Mouse (Mus musculus) thymus, adult 2 months (tissue): Measurements from ENCODE around the gene Runx3. TPM values are rescaled to one million over a fixed set of nuclear protein-coding genes. Genes with fewer than 3 reads are reported as not detected.

Experiments used
- DNase-seq: peaks from one replicate; pipeline ENCODE4 v3.0.0; 2021
- H3K27ac ChIP-seq: fragments of 200-500 bp; 2 replicates; pipeline ENCODE4 v1.5.1; 2012; ENCODE audit warnings: low read length, control low read depth; ENCODE audit not compliant: control insufficient read depth, insufficient read depth
- H3K27me3 ChIP-seq: fragments of 200-500 bp; 2 replicates; pipeline ENCODE4 v1.6.1; 2012; ENCODE audit warnings: mild to moderate bottlenecking, low read length, moderate library complexity, mixed read lengths; ENCODE audit not compliant: control insufficient read depth, insufficient read depth
- H3K36me3 ChIP-seq: fragments of 200-500 bp; 2 replicates; pipeline ENCODE4 v1.6.1; 2012; ENCODE audit warnings: mild to moderate bottlenecking, low read length, moderate library complexity; ENCODE audit not compliant: control insufficient read depth, insufficient read depth
- H3K4me1 ChIP-seq: fragments of 200-500 bp; replicated peaks from 2 replicates; pipeline ENCODE4 v1.6.1; 2012; ENCODE audit warnings: low read length; ENCODE audit not compliant: control insufficient read depth, insufficient read depth
- H3K4me3 ChIP-seq: fragments of 200-500 bp; 2 replicates; pipeline ENCODE4 v1.5.1; 2012; ENCODE audit warnings: mild to moderate bottlenecking, low read length, control low read depth, moderate library complexity; ENCODE audit not compliant: control insufficient read depth, insufficient read depth
- CTCF ChIP-seq: fragments of 200-500 bp; IDR thresholded peaks from 2 replicates; pipeline ENCODE4 v1.5.1; 2012; ENCODE audit warnings: mild to moderate bottlenecking, control low read depth, low read length, moderate library complexity, borderline replicate concordance; ENCODE audit not compliant: control insufficient read depth, poor library complexity, insufficient read depth; ENCODE audit errors: extremely low read depth
- POLR2A ChIP-seq: fragments of 200-500 bp; IDR thresholded peaks from 2 replicates; pipeline ENCODE4 v1.6.1; 2012; ENCODE audit warnings: mild to moderate bottlenecking, low read length, control low read depth, moderate library complexity; ENCODE audit not compliant: control insufficient read depth, poor library complexity, insufficient read depth; ENCODE audit errors: extremely low read depth
- WGBS: fragments of 180-500 bp; shearing (Covaris S2); methylation state at CpG from one replicate; pipeline ENCODE4 v1.1.7; 2018; 5-methylcytosine and 5-hydroxymethylcytosine counted together
- polyA plus RNA-seq: library from polyadenylated mRNA; depleted of rRNA; stranded (reverse); fragments of >200 nt; gene quantifications from 2 replicates; pipeline ENCODE4 v1.2.3, GENCODE M21; 2012

The Runx3 gene
- polyA plus RNA-seq, 1 experiment: 24.6 TPM

- WGBS: 18% methylated on average over 8 of the region's 8 CpGs
- no peak overlapping the region for H3K4me3 ChIP-seq
- DNase-seq: no peak
Measured at GRCm38 (mm10) chr4:135197857-135198256, 77.4 kb downstream of the Runx3 start.

GRCm38 (mm10) chr4:135201771-135202170 lies 81.3 kb downstream of the Runx3 start:
- Histone ChIP-seq H3K36me3 (no peaks in the 10 kb centered on the region), H3K4me3 (no peak overlapping the region), H3K4me1 (peaks cover 44% of the 10 kb centered on the region), H3K27me3 (no peaks in the 10 kb centered on the region), H3K27ac (no peak overlapping the region)
- WGBS: 68% methylated on average over 16 of the region's 16 CpGs
- TF ChIP-seq CTCF (no peak), POLR2A (no peak)
- no peak for DNase-seq

More at GRCm38 (mm10) chr4:135197857-135198256, 77.4 kb downstream of the Runx3 start:
- no peak for TF ChIP-seq POLR2A
- Histone ChIP-seq H3K27me3 (no peaks in the 10 kb centered on the region), H3K4me1 (peaks cover 22% of the 10 kb centered on the region), H3K27ac (no peak overlapping the region), H3K36me3 (no peaks in the 10 kb centered on the region)

GRCm38 (mm10) chr4:135203279-135203678 lies 82.8 kb downstream of the Runx3 start:
- H3K27ac ChIP-seq: peak overlapping the region; percentile 55; the same call in 1 of the 2 replicates
- no peaks in the 10 kb centered on the region for H3K27me3 ChIP-seq
- no peaks in the 10 kb centered on the region for H3K36me3 ChIP-seq
- H3K4me3 ChIP-seq: peak overlapping the region; percentile 50
- under 1% methylated on average over 14 of the region's 14 CpGs for WGBS
- TF ChIP-seq POLR2A: no peak
- no peak for TF ChIP-seq CTCF
- H3K4me1 ChIP-seq: peaks cover 37% of the 10 kb centered on the region
- peak; percentile 52 for DNase-seq

- H3K4me3 ChIP-seq: 0 out of 2 replicates have a peak overlapping the region, but pooled peaks have one; percentile 12
Measured at GRCm38 (mm10) chr4:135203806-135204560, 83.5 kb downstream of the Runx3 start.

GRCm38 (mm10) chr4:135204666-135205065 lies 84.2 kb downstream of the Runx3 start:
- 69% methylated on average over 5 of the region's 5 CpGs for WGBS
- no peak overlapping the region for H3K4me3 ChIP-seq
- TF ChIP-seq POLR2A: no peak
- TF ChIP-seq CTCF: no peak
- no peak overlapping the region for H3K27ac ChIP-seq
- no peak for DNase-seq
- no peaks in the 10 kb centered on the region for H3K36me3 ChIP-seq
- no peaks in the 10 kb centered on the region for H3K27me3 ChIP-seq
- H3K4me1 ChIP-seq: peaks cover 35% of the 10 kb centered on the region

More at GRCm38 (mm10) chr4:135203806-135204560, 83.5 kb downstream of the Runx3 start:
- H3K36me3 ChIP-seq: no peaks in the 10 kb centered on the region
- WGBS: 29% methylated on average over 17 of the region's 17 CpGs
- peak; percentile 17 for DNase-seq
- peak overlapping the region; percentile 55; the same call in 1 of the 2 replicates for H3K27ac ChIP-seq
- no peaks in the 10 kb centered on the region for H3K27me3 ChIP-seq
- H3K4me1 ChIP-seq: peaks cover 35% of the 10 kb centered on the region
- TF ChIP-seq POLR2A (no peak), CTCF (no peak)

- no peak overlapping the region for H3K4me3 ChIP-seq
- TF ChIP-seq CTCF (no peak), POLR2A (no peak)
- no peaks in the 10 kb centered on the region for H3K36me3 ChIP-seq
- no peaks in the 10 kb centered on the region for H3K27me3 ChIP-seq
- peaks cover 35% of the 10 kb centered on the region for H3K4me1 ChIP-seq
- 96% methylated on average over 5 of the region's 5 CpGs for WGBS
- no peak for DNase-seq
- no peak overlapping the region for H3K27ac ChIP-seq
Measured at GRCm38 (mm10) chr4:135205254-135205653, 84.8 kb downstream of the Runx3 start.
